Mouse (Mus musculus): ENCODE results near the gene Hist4h4. TPM values are rescaled to one million over a fixed set of nuclear protein-coding genes. Genes with fewer than 3 reads are reported as not detected.

The Hist4h4 gene
- 10 to 100 TPM; 48.0 to 48.6 TPM for total RNA-seq (2021)
- long read RNA-seq, experiment 1, partial matches to known transcripts = 0 of 1 reads
- long read RNA-seq, experiment 1, other reads (novel, unspliced or antisense) = 0 of 1 reads
- long read RNA-seq, experiment 2 = 0 reads

DNA sequence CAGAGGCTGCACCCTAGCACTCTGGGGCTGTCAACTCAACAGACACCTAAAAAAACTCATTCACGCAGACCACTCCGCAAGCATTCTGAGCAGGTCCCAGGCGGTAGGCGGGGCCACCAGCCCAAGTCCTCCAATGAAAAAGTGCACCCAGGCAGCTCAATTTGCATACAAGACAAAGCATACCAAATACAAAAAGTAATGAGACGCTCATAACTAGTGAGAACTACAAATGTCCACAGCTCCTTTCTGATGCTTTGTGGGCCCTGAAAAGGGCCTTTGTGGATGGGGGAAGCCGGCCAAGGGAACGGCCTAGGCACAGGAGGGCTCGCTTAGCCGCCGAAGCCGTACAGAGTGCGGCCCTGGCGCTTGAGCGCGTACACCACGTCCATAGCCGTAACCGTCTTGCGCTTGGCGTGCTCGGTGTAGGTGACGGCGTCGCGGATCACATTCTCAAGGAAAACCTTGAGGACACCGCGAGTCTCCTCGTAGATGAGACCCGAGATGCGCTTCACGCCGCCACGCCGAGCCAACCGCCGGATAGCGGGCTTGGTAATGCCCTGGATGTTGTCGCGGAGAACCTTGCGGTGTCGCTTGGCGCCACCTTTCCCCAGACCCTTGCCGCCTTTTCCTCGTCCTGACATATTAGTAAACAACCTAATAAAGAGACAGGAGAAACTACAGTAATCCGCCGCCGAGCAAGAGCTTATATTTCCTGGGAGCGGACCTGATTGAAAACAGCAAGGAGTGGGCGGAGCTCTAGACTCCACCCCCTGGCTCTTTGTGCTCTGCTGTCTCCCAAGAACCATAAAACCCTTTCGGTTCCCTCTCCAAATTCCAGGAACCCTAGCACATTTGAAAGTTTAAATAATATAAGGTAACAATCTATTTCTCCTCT lies at the start of gene Hist4h4:
Hist4h4 (minus strand) TSS at position 677 of the 895 bp plus-strand sequence.
- peak; percentile 92 to 96 for DNase-seq (ENCODE audit: low spot score in 2 of 2)

DNA sequence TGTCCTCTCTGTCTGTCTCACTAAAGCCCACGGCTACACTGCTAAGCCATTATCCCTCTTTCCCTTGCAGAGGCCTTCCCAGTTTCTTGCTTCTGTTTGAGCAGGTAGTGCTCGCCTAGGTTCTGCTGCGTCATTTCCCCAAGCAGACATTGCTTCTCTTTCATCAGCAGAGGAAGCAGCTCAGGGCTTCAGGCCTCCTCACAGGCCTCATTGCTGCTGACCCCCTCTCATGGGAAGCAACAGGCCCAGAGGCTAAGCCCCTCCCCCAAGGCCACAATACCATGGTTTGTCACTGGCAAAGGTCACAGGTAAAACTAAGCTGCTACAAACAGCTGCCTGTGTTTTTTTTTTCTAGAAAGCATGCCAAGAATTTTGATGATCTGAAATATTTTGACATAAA lies 48.5 kb upstream of the Hist4h4 start:
- no peak for DNase-seq (ENCODE audit: low spot score in 2 of 2)

DNA sequence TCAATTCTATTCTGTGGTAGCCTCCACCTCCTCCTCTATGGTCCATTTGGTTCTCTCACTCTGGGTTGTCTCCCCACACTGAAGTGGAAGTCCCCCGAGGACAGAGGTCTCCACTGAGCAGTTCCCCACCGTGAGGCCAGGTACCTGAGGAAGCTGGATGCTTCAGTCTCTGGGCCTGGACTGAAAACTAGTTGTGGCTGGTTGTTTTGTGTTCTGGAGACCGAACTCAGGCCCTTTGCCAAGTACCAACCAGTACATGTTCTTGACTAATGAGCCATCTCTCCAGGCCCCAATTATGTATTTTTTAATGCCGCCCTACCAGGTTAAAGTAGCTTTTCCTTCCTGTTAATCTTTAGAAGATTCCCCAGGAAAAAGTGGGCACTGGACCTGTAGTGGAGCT lies 48.1 kb upstream of the Hist4h4 start:
- DNase-seq (ENCODE audit: low spot score in 2 of 2) = no peak

DNA sequence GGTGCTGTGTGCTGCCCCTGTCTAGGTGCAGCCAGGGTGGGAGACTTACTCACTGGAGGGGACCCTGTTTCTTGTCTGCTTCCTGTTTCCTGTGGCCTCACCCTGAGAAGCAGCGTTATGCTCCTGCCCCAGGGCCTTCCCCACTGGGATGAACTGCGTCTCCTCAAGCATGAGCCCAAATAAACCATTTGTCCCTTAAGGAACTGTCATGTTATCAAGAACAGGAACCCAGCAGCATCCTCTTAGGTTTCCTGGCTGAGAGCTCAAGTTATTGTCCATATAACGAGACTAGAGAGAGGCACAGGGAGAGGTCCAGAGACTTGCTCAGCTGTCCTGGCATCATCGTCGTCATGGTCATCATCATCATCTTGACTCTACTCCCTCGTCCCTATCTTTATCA lies 46.1 kb upstream of the Hist4h4 start:
- DNase-seq (ENCODE audit: low spot score in 2 of 2) = no peak

DNA sequence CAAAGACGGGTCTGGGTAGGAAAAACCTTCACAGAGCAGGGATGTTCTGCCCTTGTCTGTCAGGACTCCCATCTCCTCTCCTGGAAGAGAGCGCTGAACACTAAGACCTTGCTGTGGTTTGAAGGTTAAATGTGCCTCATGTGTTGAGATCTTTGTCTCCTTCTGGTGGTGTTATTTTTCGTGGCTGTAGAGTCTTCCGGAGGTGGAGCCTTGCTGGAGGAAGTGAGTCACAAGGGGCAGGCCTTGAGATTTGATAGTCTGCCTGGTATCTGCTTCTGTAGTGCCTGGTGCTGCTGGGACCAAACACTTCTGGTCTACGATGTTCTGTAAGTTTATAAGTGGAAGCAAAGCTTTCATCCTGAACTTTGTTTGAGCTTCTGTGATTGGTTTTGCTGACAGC lies 44.8 kb upstream of the Hist4h4 start:
- DNase-seq (ENCODE audit: low spot score in 2 of 2) = no peak

DNA sequence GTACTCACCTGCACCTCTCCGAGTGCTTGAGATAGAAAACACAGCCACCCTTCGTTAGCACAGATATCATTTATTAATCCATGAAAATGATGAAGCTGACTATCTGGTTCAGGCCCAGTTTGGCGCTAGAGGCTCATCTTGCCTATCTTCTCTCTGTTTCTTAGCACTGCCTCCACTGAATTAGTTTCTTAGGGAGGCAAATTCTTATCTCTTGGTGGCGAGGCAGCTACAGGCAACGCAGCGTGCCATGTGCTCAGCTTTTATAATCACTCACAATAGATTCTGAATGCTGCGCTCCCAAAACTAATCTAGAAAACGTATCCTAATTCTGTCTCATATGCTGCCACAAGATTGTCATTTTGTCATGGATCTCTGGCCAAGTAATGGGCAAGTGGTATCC lies 44.2 kb upstream of the Hist4h4 start:
- DNase-seq (ENCODE audit: low spot score in 2 of 2) = no peak

DNA sequence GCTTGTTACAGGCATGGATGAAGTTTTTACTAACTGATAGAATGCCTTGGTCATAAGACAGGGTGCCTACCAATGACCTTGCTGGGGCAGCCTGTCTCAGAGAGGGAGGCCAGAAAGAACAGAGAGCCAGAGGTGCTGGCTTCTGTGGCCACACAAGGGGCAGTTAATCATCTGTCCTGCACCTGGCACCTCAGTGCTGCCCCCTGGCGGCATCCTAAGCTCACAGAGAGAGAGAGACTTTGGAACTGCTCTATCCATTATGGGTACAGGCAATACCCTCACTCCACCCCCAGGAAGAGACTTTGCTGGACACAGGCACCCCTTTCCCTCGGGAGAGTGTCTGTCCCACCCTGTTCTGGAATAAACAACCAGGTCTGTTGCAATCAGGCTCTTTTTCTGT lies 43.6 kb upstream of the Hist4h4 start:
- DNase-seq (ENCODE audit: low spot score in 2 of 2) = peak in 1 of 2 experiments; percentile 35

DNA sequence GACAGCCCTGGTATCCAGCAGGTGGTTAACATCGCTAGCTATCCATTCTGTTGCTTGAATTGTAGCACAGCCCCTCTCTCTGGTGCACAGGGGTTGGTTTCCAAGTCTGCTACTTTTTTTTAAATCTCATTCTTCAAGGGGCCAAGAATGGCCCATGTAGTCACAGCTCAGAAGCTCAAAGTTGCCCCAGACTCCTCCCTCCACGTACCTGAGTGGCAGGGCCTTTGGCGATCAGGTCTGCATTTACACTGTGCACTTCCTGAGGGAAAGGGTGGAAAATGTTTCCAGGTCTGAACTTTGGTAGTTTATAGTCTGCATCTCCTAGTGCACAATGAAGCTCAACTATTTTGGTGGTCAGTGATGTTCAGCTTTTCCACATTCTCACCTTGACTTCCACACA lies 43.1 kb upstream of the Hist4h4 start:
- DNase-seq (ENCODE audit: low spot score in 2 of 2) = no peak

DNA sequence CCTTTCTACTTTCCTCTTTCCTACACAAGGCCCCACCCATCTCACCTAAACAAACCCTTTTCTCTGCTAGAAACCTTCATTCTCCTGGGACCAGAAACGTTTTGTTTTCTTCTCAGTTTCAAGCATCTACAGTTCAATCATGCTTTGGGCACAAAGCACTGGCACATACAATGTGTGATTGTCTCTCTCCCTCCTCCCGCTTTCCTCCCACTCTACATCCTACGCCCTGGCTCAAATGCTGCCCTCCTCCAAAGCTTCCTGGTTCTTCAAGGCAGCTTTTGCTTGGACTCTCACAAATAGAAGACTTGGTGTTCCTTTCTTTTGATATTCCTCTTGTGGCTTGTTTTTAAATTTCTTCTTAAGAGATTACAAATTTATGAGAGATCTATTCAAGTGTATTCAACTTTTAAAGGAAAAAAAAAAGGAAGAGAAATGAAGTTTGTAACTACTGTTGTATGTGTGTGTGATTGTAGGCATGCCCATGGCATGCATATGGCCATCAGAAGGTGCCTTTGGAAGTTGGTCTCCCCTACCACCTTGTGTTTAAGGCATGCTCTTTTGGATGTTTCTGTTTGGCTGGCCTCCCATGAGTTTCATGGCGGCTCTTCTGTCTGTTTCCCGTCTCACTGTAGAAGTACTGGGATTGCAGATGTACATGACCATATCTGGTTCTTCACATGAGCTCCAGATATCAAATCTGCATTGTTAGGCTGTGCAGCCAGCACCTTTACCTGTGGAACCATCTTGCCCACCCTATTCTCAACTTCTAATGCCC lies 41.7 kb upstream of the Hist4h4 start:
- DNase-seq (ENCODE audit: low spot score in 2 of 2) = no peak

DNA sequence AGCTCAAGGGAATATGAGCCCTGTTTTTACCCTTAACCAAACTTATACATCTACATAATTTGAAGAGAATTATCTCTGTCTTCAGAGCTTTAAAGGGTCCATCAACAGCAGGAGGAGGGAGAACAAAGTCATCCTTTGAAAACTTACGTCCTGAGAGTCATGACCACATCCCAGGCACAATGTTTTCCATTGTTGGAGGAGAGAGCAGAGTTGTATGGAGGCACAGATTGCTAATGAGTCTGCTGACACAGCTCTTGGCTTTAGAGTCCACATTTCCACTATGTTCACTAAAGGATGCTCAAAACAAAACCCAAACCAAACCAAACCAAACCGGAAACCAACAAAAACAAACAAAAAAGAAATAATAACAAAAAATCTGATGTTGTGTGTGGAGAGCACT lies 40.7 kb upstream of the Hist4h4 start:
- no peak for DNase-seq (ENCODE audit: low spot score in 2 of 2)

DNA sequence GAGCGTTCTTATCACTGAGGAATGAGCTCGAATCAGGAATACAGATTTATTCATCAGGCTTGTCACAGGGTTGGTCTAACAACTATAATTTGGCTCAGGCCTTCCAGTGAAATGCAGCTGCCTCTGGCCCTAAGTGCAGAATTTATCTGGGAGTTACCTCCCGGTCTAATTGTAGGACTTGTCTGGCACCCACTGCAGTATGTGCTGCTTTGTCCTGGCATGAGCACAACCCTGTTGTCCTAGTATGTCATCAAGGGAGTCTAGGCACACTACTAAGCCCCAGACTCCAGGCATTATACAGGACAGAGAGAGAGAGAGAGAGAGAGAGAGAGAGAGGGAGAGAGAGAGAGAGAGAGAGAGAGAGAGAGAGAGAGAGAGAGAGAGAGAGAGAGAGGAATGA lies 33.1 kb upstream of the Hist4h4 start:
- DNase-seq (ENCODE audit: low spot score in 2 of 2) = no peak

DNA sequence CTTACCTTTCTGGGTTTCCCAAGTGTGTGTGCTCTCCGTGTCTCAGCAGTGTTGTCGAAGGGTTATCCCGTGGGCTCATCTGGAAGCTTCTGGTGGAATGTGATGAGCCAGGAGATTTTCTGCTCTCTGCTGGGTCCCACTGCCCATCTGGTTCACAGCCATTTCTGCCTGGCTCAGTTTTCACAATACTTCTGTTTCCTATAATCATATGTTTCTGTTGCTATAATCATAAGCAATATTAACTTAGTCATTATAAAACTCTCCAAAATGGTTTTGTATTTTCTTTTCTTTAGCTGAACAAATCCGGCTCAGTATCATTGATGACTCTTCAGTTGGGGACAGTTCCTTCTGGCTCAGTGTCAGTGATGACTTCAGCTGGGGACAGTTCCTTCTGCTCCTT lies 31.1 kb upstream of the Hist4h4 start, which contains the start of gene Smco3:
Smco3 (minus strand) TSS at position 101 of the 400 bp plus-strand sequence.
- no peak for DNase-seq (ENCODE audit: low spot score in 2 of 2)

DNA sequence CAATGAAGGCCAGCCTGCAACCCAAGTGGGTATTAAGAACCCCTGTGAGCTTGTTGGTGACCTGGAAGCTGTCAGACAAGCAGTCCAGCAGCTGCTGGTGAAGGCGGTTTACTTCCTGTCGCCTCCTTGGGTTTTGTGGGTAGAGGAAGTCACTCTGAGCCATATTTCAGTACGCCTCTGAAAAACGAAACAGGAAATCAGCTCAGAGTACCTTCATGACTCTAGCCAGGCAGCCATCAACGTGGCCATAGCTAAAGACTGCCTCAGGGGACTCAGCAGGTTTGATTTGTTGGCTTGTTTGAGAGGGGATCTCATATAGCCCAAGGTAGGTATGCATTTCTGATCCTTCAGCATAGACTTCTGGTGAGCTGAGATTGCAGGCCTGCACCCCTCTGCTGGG lies 27.5 kb upstream of the Hist4h4 start:
- DNase-seq (ENCODE audit: low spot score in 2 of 2) = no peak

DNA sequence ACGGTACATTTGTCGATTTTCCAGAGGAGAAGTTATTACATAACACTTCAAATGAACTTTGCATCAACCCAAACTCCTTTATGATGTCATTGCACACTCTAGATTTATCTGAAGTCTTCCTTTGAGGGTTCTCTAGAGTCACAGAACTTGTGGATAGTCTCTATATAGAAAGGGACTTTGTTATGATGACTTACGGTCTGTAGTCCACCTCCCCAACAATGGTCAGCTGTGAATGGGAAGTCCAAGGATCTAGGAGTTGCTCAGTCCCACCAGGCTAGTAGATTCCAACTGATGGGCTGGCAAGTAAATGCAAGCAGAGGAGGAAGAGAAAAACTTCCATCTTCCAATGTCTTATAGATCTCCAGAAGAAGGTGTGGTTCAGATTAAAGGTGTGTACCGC lies 24.5 kb upstream of the Hist4h4 start:
- DNase-seq (ENCODE audit: low spot score in 2 of 2) = no peak

DNA sequence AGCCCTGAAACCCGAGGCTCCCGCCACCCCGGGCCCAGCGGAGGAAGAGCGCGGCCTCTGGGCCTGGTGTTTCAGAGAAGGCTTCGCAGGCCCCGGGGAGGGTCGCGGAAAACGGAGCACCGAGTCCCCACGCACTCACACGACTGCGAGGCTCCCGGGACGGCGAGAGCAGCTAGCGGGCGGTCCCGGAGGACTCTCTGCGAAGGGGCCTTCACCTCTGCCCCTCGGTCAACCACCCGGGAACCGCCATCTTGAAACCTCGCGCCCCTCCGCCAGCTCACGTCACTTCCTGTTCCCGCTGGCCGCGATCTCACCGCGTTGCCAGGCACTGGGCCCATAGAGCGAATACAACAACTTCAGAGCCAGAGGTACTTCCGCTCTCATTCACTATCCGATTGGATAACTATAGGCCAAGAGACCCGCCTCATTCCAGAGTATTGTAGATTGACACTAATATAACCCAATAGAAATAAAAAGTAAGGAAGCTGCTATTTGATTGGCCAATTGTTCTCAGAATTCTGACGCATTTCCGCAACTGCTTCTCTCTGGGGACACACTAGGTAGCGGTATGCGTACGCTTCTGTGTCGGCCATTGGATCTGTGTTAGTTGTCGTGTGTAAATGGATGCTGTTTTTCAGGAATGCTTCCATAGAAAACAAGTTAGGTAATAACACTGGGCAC lies 23.8 kb upstream of the Hist4h4 start, which contains the start of gene Wbp11:
Wbp11 (minus strand) TSS at position 353 of the 681 bp plus-strand sequence.
- peak; percentile 79 to 87 for DNase-seq (ENCODE audit: low spot score in 2 of 2)

DNA sequence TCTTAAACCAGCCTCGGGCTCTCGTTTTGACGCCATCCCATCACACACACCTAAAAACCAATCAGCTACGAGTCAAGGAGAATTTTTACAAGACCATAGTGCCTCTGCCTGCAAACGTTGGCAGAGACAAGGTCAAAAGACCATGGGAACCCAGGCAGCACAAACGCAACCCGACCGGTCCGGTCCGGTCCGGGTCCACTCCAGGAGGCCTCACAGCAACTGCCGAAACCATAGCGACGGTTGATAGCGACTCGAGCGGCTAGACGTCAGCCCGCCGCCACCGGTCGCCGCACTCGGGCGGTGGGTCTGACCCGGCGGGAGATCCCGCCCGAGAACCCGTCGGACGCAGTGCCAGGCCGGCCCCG lies 23.3 kb upstream of the Hist4h4 start, which contains the start of gene BC049715:
BC049715 (plus strand) TSS at position 111 of the 365 bp plus-strand sequence.
- DNase-seq (ENCODE audit: low spot score in 2 of 2) = no peak

DNA sequence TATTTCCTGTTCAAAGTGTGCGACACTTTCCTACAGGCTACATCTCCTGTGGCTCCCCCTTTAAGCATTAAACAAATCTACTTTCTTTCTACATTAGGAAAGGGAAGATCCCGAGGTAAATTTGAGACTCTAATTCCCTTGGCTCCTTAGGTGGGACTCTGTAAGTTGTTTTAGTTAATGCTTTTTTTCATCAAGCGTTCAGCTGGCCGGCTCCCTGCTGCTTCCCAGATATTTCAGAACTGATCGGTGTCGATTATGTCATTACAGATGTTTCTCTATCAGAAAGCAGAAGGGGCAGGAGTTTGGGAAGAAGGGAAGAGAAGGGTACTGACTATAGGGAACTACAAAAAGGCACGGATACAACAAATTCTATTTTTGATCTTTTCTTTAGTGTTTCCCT lies 22.9 kb upstream of the Hist4h4 start:
- DNase-seq (ENCODE audit: low spot score in 2 of 2) = no peak

DNA sequence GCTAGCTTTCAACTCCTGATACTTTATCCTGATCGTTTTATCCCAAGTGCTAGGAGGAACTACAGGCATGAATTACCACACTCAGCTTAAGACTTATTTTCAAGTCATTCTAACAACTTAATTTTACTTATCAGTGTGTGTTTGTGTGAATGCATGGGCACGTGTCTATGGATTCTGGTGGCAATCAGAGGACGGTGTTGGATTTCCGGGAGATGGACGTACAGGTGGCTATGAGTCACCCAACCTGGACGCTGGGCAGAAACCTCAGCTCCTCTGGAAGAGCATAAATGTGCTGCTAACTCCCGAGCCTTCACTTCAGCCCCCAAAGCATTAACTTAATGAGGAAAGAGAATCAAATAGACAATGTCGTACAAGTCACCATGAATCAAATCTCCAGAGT lies 20.8 kb upstream of the Hist4h4 start:
- DNase-seq (ENCODE audit: low spot score in 2 of 2) = no peak

DNA sequence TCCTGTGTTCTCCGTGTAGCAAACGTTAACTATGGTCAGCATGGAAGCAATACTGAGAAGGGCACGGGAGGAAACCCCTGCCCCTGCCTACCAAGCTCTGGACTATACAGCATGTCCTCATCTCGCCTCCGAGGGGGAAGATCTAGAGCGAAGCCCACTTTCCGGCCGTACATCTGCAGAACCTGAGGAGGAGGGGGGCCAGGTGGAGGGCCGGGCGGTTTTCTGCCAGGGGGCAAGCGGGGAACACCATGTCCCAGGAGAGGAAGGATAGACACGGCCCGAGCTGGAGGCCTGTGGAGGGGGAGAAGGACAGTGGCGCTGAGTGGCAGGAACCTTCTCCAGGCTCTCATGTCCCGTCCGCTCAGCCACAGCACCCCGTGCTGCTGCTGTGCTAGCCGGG lies 16.9 kb upstream of the Hist4h4 start:
- DNase-seq (ENCODE audit: low spot score in 2 of 2) = no peak

DNA sequence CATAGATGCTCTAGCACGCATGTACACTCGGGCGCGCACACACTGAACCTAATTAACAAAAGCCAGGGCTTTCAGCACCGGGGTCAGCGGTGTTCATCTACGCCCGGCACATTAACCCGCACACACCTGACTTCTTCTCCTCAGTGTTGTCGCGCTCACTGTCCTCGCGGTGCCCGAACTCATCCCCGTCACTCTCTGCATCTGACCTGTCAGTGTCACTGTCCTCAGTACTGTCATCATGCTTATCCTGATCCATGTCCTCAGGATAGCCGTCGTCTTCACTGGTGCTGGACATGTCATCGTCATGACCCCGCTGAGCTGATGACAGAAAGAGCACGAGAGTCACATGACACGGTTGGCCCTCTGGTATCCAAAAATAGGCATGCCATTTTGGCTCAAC lies 16.2 kb upstream of the Hist4h4 start:
- no peak for DNase-seq (ENCODE audit: low spot score in 2 of 2)

DNA sequence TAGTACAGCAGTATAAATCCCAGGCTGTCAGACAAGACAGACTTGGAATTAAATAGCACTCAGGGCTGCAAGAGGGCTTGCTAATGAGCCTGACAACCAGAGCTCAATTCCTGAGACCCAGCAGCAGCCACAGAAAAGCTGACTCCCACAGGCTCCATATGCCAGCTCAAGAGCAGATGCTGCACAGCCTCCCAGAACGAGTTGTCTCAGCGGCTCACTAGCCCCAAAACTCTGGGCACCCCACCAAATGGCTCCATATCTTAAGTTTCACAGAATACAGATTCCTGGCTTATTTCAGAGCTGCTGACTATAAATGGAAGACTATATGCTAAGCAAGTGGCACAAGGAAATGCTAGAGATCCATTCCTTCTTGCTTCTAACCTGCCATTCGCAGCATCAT lies 13.3 kb upstream of the Hist4h4 start:
- DNase-seq (ENCODE audit: low spot score in 2 of 2) = no peak
